Mouse (Mus musculus) CH12.LX (cell line): Measurements from ENCODE around the gene Zcchc13. TPM values are rescaled to one million over a fixed set of nuclear protein-coding genes. Genes with fewer than 3 reads are reported as not detected.

ENCODE experiments used
- polyA plus RNA-seq: library from polyadenylated mRNA; unstranded; fragments of >175 nt; gene quantifications from 2 replicates; pipeline ENCODE4 v1.2.1, GENCODE M21; 2012; ENCODE audit warnings: low read depth; ENCODE audit not compliant: insufficient read length
- total RNA-seq, 2 experiments: library from RNA; depleted of rRNA; stranded (reverse); fragments of 300-350 nt in 1 of 2; fragments of >200 nt in 1 of 2; gene quantifications; 2 replicates each; pipeline ENCODE4 v1.2.3; 2012 to 2014

The Zcchc13 gene
- total and polyA plus RNA-seq, 3 experiments: 1.7 TPM; not detected in 2

Other genes with a start within 250 kb of the Zcchc13 start
- not detected in 2 replicates for gene Tsx, start 216.1 kb upstream of the Zcchc13 start, total RNA-seq (2012; rRNA removed)
- gene Tsx, start 216.1 kb upstream of the Zcchc13 start, total RNA-seq (2014; rRNA removed): not detected in 2 replicates
- gene Tsx, start 216.1 kb upstream of the Zcchc13 start, polyA plus RNA-seq: not detected in 2 replicates
- gene Gm26992, start 208.6 kb upstream of the Zcchc13 start, total RNA-seq (2012; rRNA removed): not detected in 2 replicates
- not detected in 2 replicates for gene Gm26992, start 208.6 kb upstream of the Zcchc13 start, total RNA-seq (2014; rRNA removed)
- not detected in 2 replicates for gene Gm26992, start 208.6 kb upstream of the Zcchc13 start, polyA plus RNA-seq
- gene Slc16a2, start 191.4 kb downstream of the Zcchc13 start, total RNA-seq (2012; rRNA removed): 0.21 and 0.42 TPM in 2 replicates
- 0.30 and 0.32 TPM in 2 replicates for gene Slc16a2, start 191.4 kb downstream of the Zcchc13 start, total RNA-seq (2014; rRNA removed)
- 1.4 and 2.2 TPM in 2 replicates for gene Slc16a2, start 191.4 kb downstream of the Zcchc13 start, polyA plus RNA-seq